Mouse (Mus musculus): ENCODE results near the gene Rtf1. TPM values are rescaled to one million over a fixed set of nuclear protein-coding genes. Genes with fewer than 3 reads are reported as not detected.
"Not testable (repeated sequence)": the region's sequence is repeated elsewhere in the genome, so short reads cannot be mapped to it uniquely, and the experiment has no call there.

Rtf1 gene
- polyA plus RNA-seq, 1 experiment = not detected

DNA sequence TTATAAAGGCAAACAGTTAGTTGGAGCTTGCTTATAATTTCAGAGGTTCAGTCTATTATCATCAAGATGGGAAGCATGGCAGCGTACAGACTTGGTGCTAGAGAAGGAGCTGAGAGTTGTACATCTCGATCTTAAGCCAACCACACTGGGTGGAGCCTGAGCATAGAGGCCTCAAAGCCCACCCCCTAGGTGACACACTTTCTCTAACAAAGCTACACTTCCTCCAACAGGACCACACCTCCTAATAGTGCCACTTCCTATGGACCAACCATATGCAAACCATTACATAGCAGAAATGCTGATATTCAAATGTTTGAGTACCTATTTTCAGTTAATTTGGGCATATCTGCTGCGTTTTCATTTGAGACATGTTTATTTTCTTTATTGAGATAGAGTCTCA lies 35.1 kb downstream of the Rtf1 start:
- Histone ChIP-seq H3K27ac (ENCODE audit: insufficient read depth, low read depth, low read length) (no peak overlapping the region), H3K4me3 (ENCODE audit: insufficient read depth, low read depth, low read length) (no peak overlapping the region), H3K4me1 (ENCODE audit: control insufficient read depth, insufficient read depth, low read length) (no peaks in the 10 kb centered on the region)
- WGBS = 91% methylated on average over 3 of the region's 3 CpGs
- no peak for TF ChIP-seq CTCF (IDR thresholded peaks at IDR 0.05; ENCODE audit: insufficient read depth, low read depth, low read length)
- no peak for TF ChIP-seq POLR2A (IDR thresholded peaks at IDR 0.05; ENCODE audit: insufficient read depth, low read depth, low read length)

DNA sequence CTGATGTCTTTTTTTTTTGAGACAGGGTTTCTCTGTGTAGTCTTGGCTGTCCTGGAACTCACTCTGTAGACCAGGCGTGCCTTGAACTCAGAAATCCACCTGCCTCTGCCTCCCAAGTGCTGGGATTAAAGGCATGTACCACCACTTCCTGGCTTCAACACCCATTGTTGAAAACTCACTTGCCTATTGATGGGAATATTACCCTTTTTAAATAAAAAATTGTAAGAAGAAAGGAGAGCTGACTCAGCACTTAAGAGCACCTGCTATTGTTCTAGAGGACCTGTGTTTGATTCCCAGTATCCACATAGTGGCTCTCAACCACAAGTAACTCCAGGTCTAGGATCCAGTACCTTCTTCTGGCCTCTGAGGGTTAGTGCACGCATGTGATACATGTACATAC lies 41.0 kb downstream of the Rtf1 start:
- H3K4me3 ChIP-seq (ENCODE audit: insufficient read depth, low read depth, low read length) = not testable (repeated sequence)

DNA sequence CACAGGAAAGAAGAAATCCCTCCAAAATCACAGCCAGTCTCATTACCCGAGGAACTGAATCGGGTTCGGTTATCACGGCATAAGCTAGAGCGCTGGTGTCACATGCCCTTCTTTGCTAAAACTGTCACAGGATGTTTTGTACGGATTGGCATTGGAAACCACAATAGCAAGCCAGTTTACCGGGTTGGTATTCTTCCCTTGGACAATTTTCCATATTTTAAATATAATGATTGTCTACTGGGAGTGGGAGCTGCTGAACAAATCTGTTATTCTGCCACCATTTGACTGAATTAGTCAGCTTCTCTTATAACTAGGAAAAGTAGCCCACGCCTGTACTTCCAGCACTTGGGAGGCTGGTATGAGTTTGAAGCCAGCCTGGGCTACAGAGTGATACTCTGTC lies 46.2 kb downstream of the Rtf1 start:
- WGBS = 95% methylated on average over 8 of the region's 8 CpGs
- Histone ChIP-seq H3K4me3 (ENCODE audit: insufficient read depth, low read depth, low read length) (no peak overlapping the region), H3K4me1 (ENCODE audit: control insufficient read depth, insufficient read depth, low read length) (no peaks in the 10 kb centered on the region), H3K27ac (ENCODE audit: insufficient read depth, low read depth, low read length) (no peak overlapping the region)
- TF ChIP-seq CTCF (IDR thresholded peaks at IDR 0.05; ENCODE audit: insufficient read depth, low read depth, low read length) = no peak

More for the DNA sequence above, 41.0 kb downstream of the Rtf1 start:
- H3K27ac ChIP-seq (ENCODE audit: insufficient read depth, low read depth, low read length); H3K4me1 ChIP-seq (ENCODE audit: control insufficient read depth, insufficient read depth, low read length): not testable (repeated sequence)
- WGBS = 95% methylated on average over 2 of the region's 2 CpGs

DNA sequence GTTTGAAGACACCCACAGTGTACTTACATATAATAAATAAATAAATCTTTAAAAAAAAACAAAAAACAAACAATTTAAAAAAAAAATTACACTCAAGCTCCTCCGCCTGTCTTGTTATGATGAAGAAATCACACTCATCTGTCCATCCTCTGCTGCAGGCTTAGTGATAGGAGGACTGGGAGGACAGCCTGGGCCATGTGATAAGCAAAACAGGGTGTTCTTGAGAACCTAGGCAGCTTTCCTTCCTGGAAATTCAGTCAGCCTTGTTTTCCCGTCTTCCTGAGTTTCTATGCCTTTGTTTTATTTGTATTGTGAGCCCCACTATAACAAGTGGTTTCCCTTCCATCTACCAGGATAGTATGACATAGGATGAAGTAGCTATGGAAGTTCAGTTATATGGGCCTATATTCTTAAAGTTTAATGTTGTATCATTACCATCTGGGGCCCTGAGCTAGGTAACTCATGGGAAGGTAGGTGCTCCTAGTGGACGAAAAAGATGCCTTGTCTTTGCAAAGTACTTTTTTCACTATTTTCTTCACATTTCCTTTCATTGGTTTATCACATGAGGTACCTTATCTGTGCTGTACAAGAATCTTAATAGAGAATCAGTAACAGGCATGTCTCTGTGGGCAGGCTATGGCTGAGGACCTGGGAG lies 53.0 kb downstream of the Rtf1 start:
- WGBS = 89% methylated on average over 3 of the region's 3 CpGs
- H3K4me3 ChIP-seq (ENCODE audit: insufficient read depth, low read depth, low read length) = no peak overlapping the region
- TF ChIP-seq POLR2A (IDR thresholded peaks at IDR 0.05; ENCODE audit: insufficient read depth, low read depth, low read length) (no peak), CTCF (IDR thresholded peaks at IDR 0.05; ENCODE audit: insufficient read depth, low read depth, low read length) (no peak)
- no peaks in the 10 kb centered on the region for H3K4me1 ChIP-seq (ENCODE audit: control insufficient read depth, insufficient read depth, low read length)
- no peak overlapping the region for H3K27ac ChIP-seq (ENCODE audit: insufficient read depth, low read depth, low read length)

DNA sequence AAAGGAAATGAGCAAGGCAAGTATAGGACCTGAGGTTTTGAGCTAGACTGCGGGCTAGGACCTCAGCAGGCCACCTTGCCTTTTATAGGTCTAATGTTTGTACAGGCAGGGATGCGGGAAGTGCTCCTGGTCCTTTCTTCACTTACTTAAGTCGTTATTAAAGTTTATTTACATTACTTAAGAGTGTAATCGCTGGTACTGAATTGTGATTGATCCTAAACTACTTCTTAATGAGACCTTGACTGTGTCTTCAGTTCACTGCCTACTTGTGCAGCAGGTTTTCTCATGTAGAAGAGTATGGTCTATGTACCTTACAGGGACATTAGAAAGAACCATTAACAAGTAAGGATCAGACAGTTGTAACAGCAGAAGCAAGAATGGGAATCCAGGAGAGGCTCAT lies 55.9 kb downstream of the Rtf1 start:
- Histone ChIP-seq H3K4me3 (ENCODE audit: insufficient read depth, low read depth, low read length) (no peak overlapping the region), H3K4me1 (ENCODE audit: control insufficient read depth, insufficient read depth, low read length) (no peaks in the 10 kb centered on the region), H3K27ac (ENCODE audit: insufficient read depth, low read depth, low read length) (no peak overlapping the region)
- 85% methylated on average over 4 of the region's 4 CpGs for WGBS
- TF ChIP-seq POLR2A (IDR thresholded peaks at IDR 0.05; ENCODE audit: insufficient read depth, low read depth, low read length) (no peak), CTCF (IDR thresholded peaks at IDR 0.05; ENCODE audit: insufficient read depth, low read depth, low read length) (no peak)

DNA sequence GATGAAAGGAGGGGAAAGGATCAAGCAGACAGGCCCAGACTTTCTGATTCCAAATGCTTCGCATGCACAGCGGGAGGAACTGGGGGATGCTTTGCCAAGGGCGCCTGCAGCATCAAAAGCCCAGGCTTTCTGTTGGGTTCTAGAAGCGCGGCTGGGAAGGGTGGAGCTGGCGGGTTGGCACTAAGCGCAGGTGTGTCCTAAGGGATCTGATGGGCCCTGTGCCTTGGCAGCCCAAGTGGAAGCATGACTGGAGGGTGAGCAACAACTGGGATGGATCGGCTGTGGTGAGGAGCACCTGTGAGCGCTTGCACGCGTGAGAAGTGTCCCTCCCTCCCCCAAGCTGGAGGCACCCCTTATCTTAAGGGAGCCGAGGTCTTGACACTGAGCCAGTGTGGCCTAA lies 62.3 kb downstream of the Rtf1 start:
- TF ChIP-seq CTCF (IDR thresholded peaks at IDR 0.05; ENCODE audit: insufficient read depth, low read depth, low read length) (no peak), POLR2A (IDR thresholded peaks at IDR 0.05; ENCODE audit: insufficient read depth, low read depth, low read length) (no peak)
- Histone ChIP-seq H3K4me3 (ENCODE audit: insufficient read depth, low read depth, low read length) (no peak overlapping the region), H3K27ac (ENCODE audit: insufficient read depth, low read depth, low read length) (no peak overlapping the region), H3K4me1 (ENCODE audit: control insufficient read depth, insufficient read depth, low read length) (peaks cover 7% of the 10 kb centered on the region)
- WGBS = 24% methylated on average over 12 of the region's 12 CpGs

DNA sequence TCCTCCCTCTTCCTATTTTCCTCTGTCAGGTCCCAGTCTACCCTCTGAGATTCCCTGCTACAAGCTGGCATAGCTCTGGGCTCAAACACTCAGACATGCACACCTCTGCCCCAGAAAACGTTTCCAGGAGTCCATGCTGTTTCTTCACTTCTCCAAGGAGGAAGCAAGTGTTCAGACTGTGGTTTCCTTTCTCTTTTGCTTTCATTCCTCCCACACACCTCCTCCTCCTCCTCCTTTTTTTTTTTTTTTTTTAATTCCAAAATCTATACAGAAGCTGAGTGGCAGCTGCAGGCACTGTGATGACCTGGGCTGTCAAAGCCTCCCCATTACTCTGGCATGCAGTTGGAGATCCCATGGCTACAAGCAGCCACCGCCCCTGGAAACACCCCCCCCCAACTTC lies 65.7 kb downstream of the Rtf1 start:
- 53% methylated on average over 2 of the region's 2 CpGs for WGBS
- TF ChIP-seq CTCF (IDR thresholded peaks at IDR 0.05; ENCODE audit: insufficient read depth, low read depth, low read length) = no peak
- no peak for TF ChIP-seq POLR2A (IDR thresholded peaks at IDR 0.05; ENCODE audit: insufficient read depth, low read depth, low read length)

DNA sequence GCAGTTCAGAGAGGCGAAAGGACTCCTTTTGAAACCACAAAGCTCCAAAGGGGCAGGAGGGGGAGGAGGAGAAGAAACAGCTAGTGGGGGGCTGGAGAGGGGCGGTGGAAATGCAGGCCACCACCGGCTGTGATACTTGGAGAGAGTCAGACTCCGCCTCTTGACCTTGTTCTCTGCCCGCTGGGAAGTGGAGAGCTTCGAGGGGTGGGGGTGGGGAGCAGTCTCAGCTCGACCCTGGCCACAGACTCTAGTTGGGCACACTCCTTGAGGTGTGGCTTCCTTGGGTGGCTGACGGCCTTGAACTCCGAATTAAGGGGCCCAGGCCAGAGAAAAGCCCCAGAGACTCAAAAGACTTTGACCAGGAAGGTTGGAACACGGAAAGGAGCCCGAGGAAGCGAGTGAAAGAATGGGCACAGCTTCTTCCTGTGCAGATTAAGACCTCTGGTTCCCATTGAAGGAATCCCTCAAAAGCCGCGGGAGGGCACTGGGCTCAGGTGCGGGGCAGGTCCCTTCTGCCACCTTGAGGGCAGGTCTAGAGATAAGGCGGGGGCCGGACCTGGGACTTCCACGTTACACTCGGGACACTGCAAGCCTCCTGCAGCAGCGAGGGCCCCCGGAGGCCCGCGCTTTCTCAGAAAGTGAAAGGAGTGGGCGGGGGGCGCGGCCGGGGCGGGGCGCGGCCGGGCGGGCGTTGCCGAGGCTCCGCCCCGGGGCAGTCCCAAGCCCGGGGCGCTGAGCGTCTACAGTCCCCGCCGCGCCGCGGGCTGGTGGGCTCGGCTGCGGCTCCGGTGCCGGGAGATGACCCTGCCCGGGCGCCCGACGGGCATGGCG lies 66.9 kb downstream of the Rtf1 start, which contains the start of gene Itpka:
Itpka (plus strand) TSS at position 757 of the 831 bp plus-strand sequence.
- Histone ChIP-seq H3K27ac (ENCODE audit: insufficient read depth, low read depth, low read length) (no peak within 1 kb of the TSS), H3K4me3 (ENCODE audit: insufficient read depth, low read depth, low read length) (peak within 1 kb of the TSS; percentile 47), H3K4me1 (ENCODE audit: control insufficient read depth, insufficient read depth, low read length) (peaks cover 23% of the 10 kb centered on the region)
- 3% methylated on average over 44 of the region's 53 CpGs for WGBS
- 0 out of 2 replicates have a peak, but pooled peaks have one; percentile 25 for TF ChIP-seq POLR2A (IDR thresholded peaks at IDR 0.05; ENCODE audit: insufficient read depth, low read depth, low read length)
- no peak for TF ChIP-seq CTCF (IDR thresholded peaks at IDR 0.05; ENCODE audit: insufficient read depth, low read depth, low read length)

More for the DNA sequence above, 65.7 kb downstream of the Rtf1 start:
- Histone ChIP-seq H3K4me1 (ENCODE audit: control insufficient read depth, insufficient read depth, low read length) (peaks cover 23% of the 10 kb centered on the region), H3K4me3 (ENCODE audit: insufficient read depth, low read depth, low read length) (no peak overlapping the region), H3K27ac (ENCODE audit: insufficient read depth, low read depth, low read length) (no peak overlapping the region)

DNA sequence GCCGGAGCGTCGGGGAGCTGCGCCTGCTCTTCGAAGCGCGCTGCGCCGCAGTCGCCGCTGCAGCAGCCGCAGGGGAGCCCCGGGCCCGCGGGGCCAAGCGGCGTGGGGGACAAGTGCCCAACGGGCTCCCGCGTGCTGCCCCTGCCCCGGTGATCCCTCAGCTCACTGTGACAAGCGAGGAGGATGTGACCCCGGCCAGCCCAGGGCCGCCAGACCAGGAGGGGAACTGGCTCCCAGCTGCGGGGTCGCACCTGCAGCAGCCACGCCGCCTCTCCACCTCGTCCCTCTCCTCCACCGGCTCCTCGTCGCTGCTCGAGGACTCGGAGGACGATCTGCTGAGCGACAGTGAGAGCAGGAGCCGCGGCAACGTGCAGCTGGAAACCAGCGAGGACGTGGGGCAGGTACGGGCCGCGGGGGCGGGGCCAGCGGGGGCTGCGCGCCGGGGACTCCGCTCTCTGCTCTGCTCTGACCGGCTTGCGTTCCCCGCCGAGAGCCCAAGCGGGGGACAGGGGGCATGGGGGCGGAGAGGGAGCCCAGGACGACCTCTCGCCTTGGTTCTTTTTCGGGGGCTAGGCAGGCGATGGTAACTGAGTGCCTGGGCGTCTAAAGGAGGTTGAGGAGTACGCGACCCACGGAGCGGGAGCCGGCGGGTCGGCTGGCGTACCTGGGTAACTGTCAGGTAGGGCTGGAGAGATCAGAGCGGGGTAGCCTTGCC lies 67.8 kb downstream of the Rtf1 start:
- Histone ChIP-seq H3K27ac (ENCODE audit: insufficient read depth, low read depth, low read length) (no peak overlapping the region), H3K4me3 (ENCODE audit: insufficient read depth, low read depth, low read length) (peak overlapping the region; percentile 47), H3K4me1 (ENCODE audit: control insufficient read depth, insufficient read depth, low read length) (peaks cover 23% of the 10 kb centered on the region)
- WGBS = under 1% methylated on average over 70 of the region's 70 CpGs
- no peak for TF ChIP-seq POLR2A (IDR thresholded peaks at IDR 0.05; ENCODE audit: insufficient read depth, low read depth, low read length)
- TF ChIP-seq CTCF (IDR thresholded peaks at IDR 0.05; ENCODE audit: insufficient read depth, low read depth, low read length) = no peak
